Mouse (Mus musculus) ES-E14 (cell line): ENCODE results near the gene Nub1. TPM values are rescaled to one million over a fixed set of nuclear protein-coding genes. Genes with fewer than 3 reads are reported as not detected.
"Not testable (repeated sequence)": the region's sequence is repeated elsewhere in the genome, so short reads cannot be mapped to it uniquely, and the experiment has no call there.

ENCODE experiments used
- DNase-seq: peaks from one replicate; pipeline ENCODE4 v3.0.0-alpha.2; 2013; ENCODE audit warnings: low read depth, low spot score
- H3K27ac ChIP-seq: 2 replicates; pipeline ENCODE4 v1.5.1; 2012; ENCODE audit warnings: low read depth, mild to moderate bottlenecking, low read length, moderate library complexity, mixed read lengths; ENCODE audit not compliant: poor library complexity, insufficient read depth, severe bottlenecking
- H3K36me3 ChIP-seq: 2 replicates; pipeline ENCODE4 v1.6.1; 2012; ENCODE audit warnings: mild to moderate bottlenecking, low read length, moderate library complexity, mixed read lengths; ENCODE audit not compliant: control insufficient read depth, poor library complexity, insufficient read depth, severe bottlenecking
- H3K4me1 ChIP-seq, 2 experiments: fragments of 150-350 bp in 1 of 2; sonication (generic) in 1 of 2; 2 replicates each; pipeline ENCODE4 v1.6.1; 2012; ENCODE audit warnings: low read length in 2 of 2, mild to moderate bottlenecking in 1 of 2, mixed read lengths in 1 of 2; ENCODE audit not compliant: control insufficient read depth in 2 of 2, insufficient read depth in 2 of 2, poor library complexity in 1 of 2
- H3K4me3 ChIP-seq, 2 experiments: fragments of 150-350 bp in 1 of 2; sonication (generic) in 1 of 2; 2 replicates each; pipeline ENCODE4 v1.5.1; 2012; ENCODE audit warnings: low read length in 2 of 2, low read depth in 1 of 2, mild to moderate bottlenecking in 1 of 2, mixed read lengths in 1 of 2; ENCODE audit not compliant: insufficient read depth in 1 of 2, poor library complexity in 1 of 2, severe bottlenecking in 1 of 2
- H3K9ac ChIP-seq: 2 replicates; pipeline ENCODE4 v1.6.1; 2012; ENCODE audit warnings: low read depth, mild to moderate bottlenecking, low read length, mixed read lengths; ENCODE audit not compliant: poor library complexity, insufficient read depth, severe bottlenecking
- H3K9me3 ChIP-seq: fragments of 150-350 bp; sonication (generic); 2 replicates; pipeline ENCODE4 v1.6.1; 2012; ENCODE audit warnings: low read depth, mild to moderate bottlenecking, low read length; ENCODE audit not compliant: control insufficient read depth, insufficient read depth
- CHD2 ChIP-seq: IDR thresholded peaks from 2 replicates; pipeline ENCODE4 v1.6.1; 2014; ENCODE audit warnings: mild to moderate bottlenecking, low read depth, low read length, inconsistent platforms
- HCFC1 ChIP-seq: IDR thresholded peaks from 2 replicates; pipeline ENCODE4 v1.6.1; 2012; ENCODE audit warnings: low read length, inconsistent platforms, borderline replicate concordance; ENCODE audit not compliant: insufficient read depth
- MAFK ChIP-seq: IDR thresholded peaks from 2 replicates; pipeline ENCODE4 v1.6.1; 2014; ENCODE audit warnings: mild to moderate bottlenecking, low read depth, low read length, inconsistent platforms; ENCODE audit not compliant: insufficient read depth
- ZC3H11A ChIP-seq: IDR thresholded peaks from 2 replicates; pipeline ENCODE4 v1.6.1; 2012; ENCODE audit warnings: low read depth, mild to moderate bottlenecking, inconsistent platforms, low read length, borderline replicate concordance
- ZNF384 ChIP-seq: IDR thresholded peaks from 2 replicates; pipeline ENCODE4 v1.6.1; 2012; ENCODE audit warnings: low read depth, low read length, inconsistent platforms
- in situ Hi-C, 2 experiments: fragments of 600-800 bp; cut with MboI; formaldehyde crosslinking; loops; one replicate each; pipeline ENCODE4 v1.15.1; 2025; ENCODE audit warnings: low sequenced_read_pairs in 2 of 2, inconsistent platforms in 1 of 2; ENCODE audit not compliant: unreplicated experiment in 2 of 2
- total RNA-seq: library from RNA; depleted of rRNA; stranded (reverse); fragments of 300-350 nt; gene quantifications from 2 replicates; pipeline ENCODE4 v1.2.3, GENCODE M21; 2012

Nub1 gene
- total RNA-seq, 1 experiment: 47.7 TPM

DNA sequence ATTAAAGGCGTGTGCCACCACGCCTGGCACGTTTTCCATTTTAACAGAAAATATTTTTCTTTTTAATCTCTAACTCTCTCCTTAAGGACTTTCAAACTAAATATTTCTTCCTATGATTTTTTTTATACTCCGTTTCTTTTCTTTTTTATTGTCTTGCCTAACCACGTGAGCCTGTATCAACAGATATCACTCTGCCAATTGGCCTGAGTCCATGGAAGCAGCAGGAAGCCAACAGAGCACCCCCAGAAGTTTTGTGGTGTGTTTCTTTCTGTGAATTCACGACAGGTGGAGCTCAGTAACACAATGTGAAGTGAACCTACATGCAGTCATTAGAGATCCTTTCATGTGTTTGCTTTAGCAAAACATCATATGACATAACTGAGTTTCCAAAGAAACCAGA is 23.9 kb upstream of the Nub1 start:
- Histone ChIP-seq H3K9me3 (no peaks in the 10 kb centered on the region), H3K36me3 (no peaks in the 10 kb centered on the region), H3K9ac (no peak overlapping the region), H3K4me1 (no peaks in the 10 kb centered on the region), H3K4me3 (no peak overlapping the region), H3K27ac (no peak overlapping the region)
- TF ChIP-seq CHD2: no peak
- TF ChIP-seq ZC3H11A: no peak
- TF ChIP-seq HCFC1: no peak
- TF ChIP-seq MAFK: no peak
- TF ChIP-seq ZNF384: no peak
- no peak for DNase-seq
- in situ Hi-C loops: no loop called here

DNA sequence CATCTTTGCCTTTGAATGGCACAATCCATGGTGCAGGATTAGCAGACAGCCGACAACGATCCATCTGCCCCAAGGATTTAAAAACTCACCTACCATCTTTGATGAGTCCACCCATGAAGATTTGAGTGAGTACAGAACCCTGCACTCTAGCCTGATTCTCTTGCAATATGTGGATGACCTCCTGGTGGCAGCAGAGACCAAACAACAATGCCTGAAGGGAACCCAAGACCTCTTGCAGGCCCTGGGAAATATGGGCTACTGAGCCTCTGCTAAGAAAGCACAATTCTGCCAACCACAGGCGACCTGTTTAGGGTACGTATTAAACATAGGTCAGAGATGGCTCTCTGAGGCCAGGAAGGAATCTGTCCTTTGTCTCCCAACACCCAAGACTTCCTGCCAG is 11.1 kb upstream of the Nub1 start:
- peak; percentile 75 for DNase-seq
- no peak overlapping the region for H3K4me3 ChIP-seq
- H3K27ac ChIP-seq: no peak overlapping the region
- H3K9me3 ChIP-seq: no peaks in the 10 kb centered on the region
- H3K36me3 ChIP-seq: no peaks in the 10 kb centered on the region
- H3K9ac ChIP-seq: no peak overlapping the region
- peak; percentile 84 for TF ChIP-seq ZC3H11A
- TF ChIP-seq MAFK: no peak
- no peak for TF ChIP-seq HCFC1
- no peak for TF ChIP-seq ZNF384
- no peak for TF ChIP-seq CHD2
- no peaks in the 10 kb centered on the region for H3K4me1 ChIP-seq
- in situ Hi-C loops: no loop called here

DNA sequence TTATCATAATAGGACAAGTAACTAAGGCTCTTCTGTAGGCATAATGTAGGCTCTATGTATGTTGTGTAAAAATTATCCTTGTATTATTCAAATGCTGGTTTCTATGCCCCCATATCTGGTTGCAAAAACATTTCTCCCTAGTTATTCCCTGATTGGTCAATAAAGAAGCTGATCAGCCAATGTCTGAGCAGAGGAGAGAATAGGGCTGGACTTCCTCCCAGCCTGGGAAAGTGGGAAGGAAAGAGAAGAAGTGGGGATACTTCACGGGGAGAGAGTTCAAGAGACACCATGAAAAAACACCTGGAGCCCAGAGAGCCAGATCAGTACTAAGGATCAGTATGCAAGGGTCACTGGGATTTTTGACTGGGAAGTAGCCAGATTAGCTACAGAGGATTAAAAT is 3.9 kb upstream of the Nub1 start:
- in situ Hi-C loops: no loop called here
- H3K27ac ChIP-seq: no peak overlapping the region
- no peak for DNase-seq
- TF ChIP-seq ZC3H11A (no peak), HCFC1 (no peak), CHD2 (no peak), MAFK (no peak), ZNF384 (no peak)
- H3K4me3 ChIP-seq: no peak overlapping the region
- no peak overlapping the region for H3K9ac ChIP-seq
- H3K36me3 ChIP-seq: no peaks in the 10 kb centered on the region
- no peaks in the 10 kb centered on the region for H3K4me1 ChIP-seq
- no peaks in the 10 kb centered on the region for H3K9me3 ChIP-seq

- DNase-seq: peak; percentile 34
- H3K9me3 ChIP-seq: no peaks in the 10 kb centered on the region
- in situ Hi-C loops: no loop called here
- peak overlapping the region; percentile 65 to 73 for H3K4me3 ChIP-seq
- H3K27ac ChIP-seq: peak overlapping the region; percentile 100
- TF ChIP-seq ZNF384 (peak; percentile 94), HCFC1 (no peak)
- H3K36me3 ChIP-seq: peaks cover 6% of the 10 kb centered on the region; the same call in 1 of the 2 replicates
- H3K4me1 ChIP-seq: peaks cover 0 to 2% of the 10 kb centered on the region in 2 experiments; a peak in 3 of 4 replicates
- H3K9ac ChIP-seq: peak overlapping the region; percentile 94
Observed at GRCm38 (mm10) chr5:24684578-24685365, 560 bp upstream of the Nub1 start.

GRCm38 (mm10) chr5:24686176-24686575 is 844 bp downstream of the Nub1 start:
- Histone ChIP-seq H3K4me1 (peaks cover 0 to 2% of the 10 kb centered on the region in 2 experiments; a peak in 3 of 4 replicates), H3K4me3 (peak overlapping the region; percentile 95 to 100), H3K9me3 (no peaks in the 10 kb centered on the region), H3K9ac (peak overlapping the region; percentile 98), H3K27ac (peak overlapping the region; percentile 88), H3K36me3 (peaks cover 12% of the 10 kb centered on the region)
- TF ChIP-seq MAFK: no peak
- TF ChIP-seq HCFC1: no peak; the same call in 1 of the 2 replicates
- TF ChIP-seq ZNF384: no peak
- peak; percentile 33 for DNase-seq
- in situ Hi-C loops: no loop called here

GRCm38 (mm10) chr5:24686671-24687420 is 1.5 kb downstream of the Nub1 start:
- Histone ChIP-seq H3K36me3 (peaks cover 17% of the 10 kb centered on the region), H3K9ac (peak overlapping the region; percentile 98; the same call in 1 of the 2 replicates), H3K4me3 (peak overlapping the region; percentile 95 to 100; a peak in 3 of 4 replicates)
- H3K27ac ChIP-seq, H3K9me3 ChIP-seq, in situ Hi-C loops, DNase-seq, H3K4me1 ChIP-seq: not testable (repeated sequence)
